Mouse (Mus musculus) heart, adult 9 months (tissue): ENCODE measurements around the gene Prr36.
"Not testable (repeated sequence)": the region's sequence is repeated elsewhere in the genome, so short reads cannot be mapped to it uniquely, and the experiment has no call there.

Source experiments
- DNase-seq, 2 experiments: peaks; one replicate each; pipeline ENCODE4 v3.0.0; 2022; ENCODE audit warnings: low spot score in 2 of 2

Prr36 gene

DNA sequence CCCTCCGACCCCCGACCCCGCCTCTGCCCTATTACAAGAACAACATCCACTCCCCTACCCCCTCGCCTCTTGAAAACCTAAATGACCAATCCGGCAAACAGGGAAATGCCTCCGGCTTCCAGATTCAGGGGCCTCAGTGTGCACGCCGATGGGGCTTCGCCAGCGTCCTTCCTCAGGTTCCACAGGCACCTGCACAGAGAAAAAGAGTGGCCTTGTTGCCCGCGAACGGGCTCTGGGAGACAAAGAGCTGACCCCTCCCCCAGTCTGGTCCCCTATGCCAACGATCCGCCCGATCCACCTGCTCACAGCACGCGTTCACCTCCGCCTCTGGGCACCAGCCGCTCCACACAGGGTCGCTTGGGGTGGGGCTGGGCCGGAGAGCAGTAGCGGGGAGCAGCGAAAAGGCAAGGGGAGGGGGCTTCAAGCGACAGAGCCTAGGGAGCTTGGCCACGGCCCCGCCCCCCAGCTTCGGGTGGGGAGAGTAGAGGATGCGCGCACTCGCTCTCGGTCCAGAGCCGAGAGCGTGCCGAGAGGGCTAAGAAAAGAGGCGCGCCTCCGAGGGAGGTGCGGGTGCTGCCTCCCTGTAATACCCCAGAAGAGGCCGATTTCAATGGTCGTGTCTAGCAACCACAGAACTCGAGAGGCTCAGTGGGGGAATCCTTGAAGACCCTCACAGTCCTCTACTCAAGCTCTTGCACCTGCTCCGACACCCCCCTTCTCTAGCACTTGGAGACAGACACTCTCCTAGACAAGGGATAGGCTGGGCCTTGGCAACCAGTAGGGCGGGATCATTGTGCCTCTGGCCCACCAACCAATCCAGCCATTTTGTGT lies at the start of gene Prr36:
Gene Prr36 (minus strand): TSS at position 669 of the 831 bp plus-strand sequence.
- DNase-seq, result no peak

DNA sequence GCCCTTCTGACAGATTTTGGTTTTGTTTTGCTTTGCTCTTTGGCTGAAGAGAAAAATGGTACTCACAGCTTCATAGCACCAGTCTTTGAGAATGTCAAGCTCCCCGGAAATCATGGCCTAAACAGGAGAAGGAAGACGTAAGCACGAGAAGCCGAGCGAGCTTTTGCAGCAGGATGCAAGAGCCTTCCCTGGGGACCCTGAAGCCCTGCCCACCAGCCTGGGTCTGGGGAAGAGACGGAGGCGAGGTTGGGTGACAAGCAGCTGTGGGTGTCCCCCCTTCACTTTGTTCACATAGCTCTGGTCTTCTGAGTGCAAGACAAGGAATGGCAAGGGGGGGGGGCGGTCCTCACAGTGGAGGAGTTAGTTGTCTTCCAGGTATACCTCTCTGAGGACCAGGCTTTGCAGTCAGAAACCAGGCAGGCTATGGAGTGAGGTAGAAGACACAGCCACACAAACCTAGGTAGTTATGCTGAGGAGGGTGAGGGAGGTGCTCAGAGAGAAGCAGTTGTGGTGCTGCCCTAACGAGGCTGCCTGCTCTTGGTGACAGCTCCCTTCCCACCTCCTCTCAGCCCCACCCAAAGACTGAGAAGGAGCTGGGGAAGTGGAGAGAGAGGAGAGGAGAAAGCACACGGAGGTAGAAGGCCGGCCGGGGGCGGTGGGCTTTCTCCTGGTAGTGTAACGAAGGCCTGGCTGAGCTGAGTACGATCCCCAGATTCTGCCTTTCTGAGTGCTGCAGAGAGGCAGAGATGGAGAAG lies 48.1 kb upstream of the Prr36 start:
- DNase-seq, result no peak

DNA sequence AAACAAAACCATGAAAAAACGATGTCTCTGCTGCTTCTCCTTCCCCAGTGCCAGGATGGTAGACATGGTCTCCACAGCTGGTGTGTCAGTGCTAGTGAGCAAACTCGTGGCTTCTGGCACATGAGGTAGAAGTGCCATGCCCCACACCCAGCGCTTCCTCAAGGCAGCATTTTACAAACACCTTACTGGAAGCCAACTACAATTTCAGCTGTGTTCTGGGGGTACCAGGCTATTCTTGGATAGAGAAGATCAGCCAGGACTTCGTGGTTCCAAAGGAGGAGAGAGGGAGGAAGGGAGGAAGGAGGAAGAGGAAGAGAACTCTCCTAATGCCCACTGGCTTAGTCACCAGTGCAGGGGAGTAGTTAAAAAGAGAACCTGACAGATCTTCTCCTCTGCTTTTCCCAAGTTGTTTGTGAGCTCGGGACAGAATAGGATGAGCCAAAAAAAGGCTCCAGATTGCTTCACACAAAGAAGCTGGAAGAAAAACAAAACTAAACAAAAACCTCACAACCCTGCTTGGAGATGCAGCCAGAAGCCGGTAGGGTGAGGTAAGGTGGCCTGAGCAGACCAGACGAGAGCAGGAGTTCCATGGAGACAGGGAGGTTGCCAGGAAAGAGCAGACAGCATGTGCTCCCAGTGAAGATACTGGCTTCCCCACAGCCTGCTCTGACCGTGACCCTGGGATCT lies 46.0 kb upstream of the Prr36 start:
- DNase-seq, result no peak

DNA sequence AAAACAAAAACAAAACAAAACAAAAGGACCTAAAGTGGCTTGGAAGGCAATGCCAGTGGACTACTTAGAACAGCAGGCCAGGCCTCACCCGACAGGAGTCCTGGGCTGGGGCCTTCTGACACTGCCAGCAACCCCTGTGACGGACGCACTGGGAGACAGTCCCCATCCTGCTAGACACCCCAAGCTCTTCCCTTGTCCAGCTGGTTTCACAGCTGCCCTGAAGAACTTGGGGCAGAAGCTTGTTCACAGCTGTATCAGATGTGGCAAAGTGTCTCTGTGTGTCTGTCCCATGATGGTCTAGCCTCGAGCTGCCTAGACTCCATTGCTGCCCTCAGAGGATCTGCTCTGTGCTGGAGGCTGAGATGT lies 42.5 kb upstream of the Prr36 start:
- no peak for DNase-seq

DNA sequence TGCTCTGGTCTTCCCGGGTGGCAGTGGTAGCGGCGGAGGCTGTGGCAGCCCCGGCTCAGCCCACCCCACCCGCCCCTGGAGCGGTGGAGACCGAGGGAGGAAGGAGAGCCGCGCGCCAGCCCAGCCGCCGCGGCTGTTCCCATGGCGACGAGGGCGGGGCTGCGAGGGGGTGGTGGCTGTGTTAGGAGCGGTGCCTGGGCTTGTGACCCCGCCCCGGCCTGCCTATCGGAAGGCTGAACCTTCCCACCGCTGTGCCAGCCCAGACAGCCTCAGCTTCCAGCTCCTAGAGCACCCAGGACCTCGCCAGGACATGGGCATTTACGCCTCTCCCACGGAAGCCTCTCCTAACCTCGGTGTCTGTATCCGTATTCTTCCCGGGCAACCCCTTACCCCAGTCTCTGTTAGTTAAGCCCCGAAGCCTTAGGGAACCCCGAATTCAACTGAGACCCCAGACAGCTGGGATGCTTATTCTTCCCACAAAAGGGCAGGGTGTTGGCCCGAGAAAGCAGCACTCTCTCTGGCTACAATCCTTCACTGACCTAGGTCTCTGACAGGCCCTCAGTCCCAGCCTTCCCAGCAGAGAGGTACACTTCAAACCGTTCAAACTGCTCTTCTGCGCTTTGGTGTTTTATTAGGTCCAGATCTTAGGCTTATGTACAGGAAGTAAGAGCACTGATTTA lies 42.0 kb upstream of the Prr36 start, which contains the start of gene Ctxn1:
Gene Ctxn1 (minus strand): TSS at position 150 of the 680 bp plus-strand sequence.
- DNase-seq, result peak; percentile 89 to 92

DNA sequence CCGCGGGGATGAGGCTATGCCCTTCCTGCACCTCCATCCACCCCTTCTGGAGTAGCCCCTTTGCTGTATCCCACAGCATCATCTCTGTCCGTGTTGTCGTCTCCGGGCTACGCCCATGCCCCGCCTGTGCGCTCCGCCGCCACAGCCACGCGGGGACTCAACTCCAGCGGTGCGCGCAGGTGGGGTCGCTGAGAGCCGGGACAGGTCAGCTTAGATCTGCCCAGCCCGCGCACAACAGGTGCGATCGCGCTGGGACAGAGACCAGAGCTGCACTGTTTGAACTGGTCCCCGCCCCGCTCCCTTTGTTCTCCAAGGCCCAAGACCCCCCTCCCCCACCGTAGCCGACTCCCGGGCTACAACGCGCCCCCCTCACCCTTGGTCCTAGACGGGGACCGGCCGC lies 41.4 kb upstream of the Prr36 start:
- no peak for DNase-seq

DNA sequence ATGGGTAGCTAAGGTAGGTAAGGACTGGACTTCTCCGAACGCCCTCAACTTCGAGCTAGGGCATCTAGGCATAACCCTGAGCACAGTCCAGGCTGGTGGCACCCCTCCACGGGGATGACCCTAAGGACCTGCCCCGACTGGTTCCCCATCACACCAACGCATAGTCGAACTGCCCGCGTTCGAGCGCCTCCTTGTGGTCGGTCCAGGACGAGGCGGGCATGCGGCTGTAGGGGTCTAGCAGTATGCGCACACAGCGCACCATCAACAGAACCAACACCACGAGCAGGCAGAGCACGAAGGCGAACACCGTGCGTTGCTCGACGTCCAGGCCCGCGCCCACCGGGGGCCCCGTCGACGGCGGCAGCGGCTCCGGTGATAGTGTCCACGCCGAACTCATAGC lies 41.0 kb upstream of the Prr36 start:
- DNase-seq, result peak; percentile 40 to 48

DNA sequence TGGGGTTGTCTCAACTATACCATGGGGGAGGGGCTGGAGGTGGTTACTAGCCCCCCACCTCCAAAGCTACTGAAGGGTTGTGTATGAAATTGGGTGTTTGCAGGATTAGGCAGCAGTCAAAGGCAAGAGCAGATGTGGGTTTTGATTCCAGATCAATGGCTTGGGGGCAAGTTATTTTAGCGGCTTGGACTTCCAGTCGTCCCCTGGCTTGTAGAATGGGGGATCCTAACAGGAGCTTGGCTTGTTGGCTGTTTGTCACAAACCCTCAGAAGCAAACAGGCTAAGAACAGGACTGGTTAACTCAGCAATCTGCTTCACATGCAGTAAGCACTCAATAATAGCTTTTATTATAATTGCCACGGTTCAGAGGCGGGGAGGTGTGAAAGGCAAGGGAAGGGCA lies 40.1 kb upstream of the Prr36 start:
- no peak for DNase-seq

DNA sequence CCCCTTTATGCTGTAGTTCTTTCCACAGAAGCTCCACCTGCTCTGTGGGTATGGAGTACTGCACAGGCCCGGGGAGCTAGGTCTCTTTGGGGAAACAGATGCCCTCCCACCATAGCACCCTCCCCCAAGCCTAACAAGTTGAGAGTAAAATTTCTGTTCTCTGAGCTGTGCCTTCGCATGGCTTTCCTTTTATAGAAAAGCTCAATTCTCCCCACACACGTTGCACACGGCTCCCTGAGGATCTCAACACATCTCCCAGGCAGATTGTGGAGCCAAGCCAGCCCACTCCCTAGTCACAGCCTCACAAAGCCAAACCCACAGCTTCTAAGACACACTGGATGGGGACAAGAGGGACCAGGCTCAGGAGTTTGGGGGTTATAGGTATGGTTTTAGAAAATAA lies 39.7 kb upstream of the Prr36 start:
- no peak for DNase-seq

DNA sequence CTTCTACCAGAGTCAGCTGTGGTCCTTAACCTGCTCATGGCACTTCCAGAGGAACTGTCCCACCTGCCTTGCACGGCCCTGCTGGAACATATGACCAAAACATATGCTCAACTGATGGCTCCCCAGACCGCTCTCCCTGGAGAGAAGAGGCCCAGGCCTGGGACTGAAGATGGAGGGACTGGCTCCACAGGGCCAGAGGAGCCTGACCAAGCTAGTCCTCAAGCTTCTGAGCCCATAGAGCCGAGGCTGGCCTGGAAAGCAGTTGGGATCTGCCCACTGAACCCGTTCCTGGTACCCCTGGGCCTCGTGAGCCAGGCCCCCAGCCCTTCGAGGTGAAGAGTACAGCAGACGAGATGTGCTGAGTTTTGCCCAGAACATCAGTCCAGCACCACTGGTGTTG lies 38.2 kb upstream of the Prr36 start:
- DNase-seq, result not testable (repeated sequence)

DNA sequence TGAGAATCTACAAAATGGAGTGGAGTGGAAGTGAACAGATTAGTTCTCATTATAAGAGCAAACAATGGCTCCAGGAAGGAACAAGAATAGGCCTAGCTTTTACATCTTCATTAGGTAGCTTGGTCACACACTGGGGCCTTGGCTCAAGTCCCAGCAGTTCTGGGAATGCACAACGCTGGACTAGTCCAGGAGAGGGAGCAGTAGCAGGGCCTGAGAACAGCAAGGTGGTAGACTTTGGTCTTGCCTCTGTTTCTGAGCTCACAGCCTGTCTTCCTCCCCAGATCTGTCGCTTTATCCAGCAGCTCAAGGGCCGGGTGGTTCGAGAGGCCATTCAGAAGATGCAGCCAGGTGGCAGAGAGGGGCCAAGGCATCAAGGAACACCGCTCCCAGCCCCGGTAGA lies 36.7 kb upstream of the Prr36 start:
- peak in 1 of 2 experiments; percentile 42 for DNase-seq

DNA sequence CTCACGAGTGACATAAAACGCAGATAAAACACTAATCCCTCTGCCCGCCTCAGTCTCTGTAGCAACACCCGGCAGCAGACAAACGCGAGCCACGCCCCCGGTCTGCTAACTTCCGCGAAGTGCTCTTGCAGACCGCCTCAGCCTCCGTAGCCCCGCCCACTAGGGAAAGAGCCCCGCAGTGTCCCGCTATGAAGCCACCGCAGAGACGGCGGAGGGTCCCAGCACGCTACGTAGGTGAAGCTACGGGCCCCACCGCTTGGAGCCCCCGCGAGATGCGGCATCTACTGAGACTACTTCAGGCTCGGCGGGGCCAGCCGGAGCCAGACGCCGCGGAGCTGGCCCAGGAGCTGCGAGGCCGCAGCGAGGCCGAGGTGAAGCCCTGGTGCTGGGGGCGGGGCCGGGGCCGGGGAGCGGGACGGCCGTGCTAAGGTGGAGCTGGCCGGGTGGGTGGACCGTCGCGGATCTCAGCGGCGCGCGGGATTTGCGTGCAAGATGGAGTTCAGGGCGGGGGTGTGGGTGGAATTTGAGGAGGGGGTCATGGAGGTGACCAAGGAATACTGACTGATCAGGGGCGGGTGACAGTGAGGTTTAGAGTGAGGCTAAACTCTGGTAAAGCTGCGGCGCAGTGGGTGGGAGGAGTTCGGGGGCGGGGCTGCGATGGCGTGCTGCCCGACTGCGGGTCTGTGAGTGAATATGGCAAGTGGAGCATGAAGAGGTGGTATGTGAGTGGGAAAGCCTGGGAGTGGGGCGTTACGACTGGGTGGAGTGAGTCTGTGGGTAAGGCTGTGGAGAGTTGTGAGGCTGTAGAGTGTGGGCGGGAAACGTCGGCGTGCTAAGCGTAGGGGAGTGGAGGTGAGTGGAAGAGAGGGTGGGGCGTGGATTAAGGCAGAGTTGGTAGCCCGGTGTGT lies 35.9 kb upstream of the Prr36 start, which contains the start of gene Snapc2:
Gene Snapc2 (plus strand): TSS at position 147 of the 908 bp plus-strand sequence.
- DNase-seq, result peak; percentile 94 to 96

DNA sequence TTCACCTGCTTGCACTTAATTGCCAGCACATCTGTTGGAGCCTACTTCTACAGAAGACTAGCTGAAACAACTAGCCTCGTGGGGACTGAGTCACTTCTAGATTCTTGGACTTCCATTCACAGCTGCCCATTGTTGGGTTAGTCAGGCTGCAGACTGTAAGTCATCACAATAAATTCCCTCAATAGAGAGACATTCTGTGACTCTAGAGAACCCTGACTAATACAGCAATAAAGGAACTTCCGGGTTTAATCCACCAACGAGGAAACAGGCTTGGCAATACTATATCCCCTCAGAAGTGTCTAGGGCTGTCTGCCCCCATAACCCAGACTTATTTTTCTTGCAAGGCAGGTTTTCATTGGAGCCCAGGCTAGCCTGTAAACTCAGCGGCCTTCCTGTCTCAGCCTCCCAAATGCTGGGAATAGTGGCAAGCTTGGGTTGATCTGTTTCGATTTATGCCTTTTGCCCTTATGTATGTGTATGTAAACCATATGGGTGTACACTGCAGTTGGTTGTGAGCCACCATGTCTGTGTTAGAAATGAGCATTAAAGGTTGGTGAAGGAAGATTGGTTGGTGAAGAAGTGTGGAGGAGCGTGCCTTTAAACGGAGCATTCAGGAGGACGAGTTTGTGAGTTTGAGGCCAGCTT lies 35.0 kb upstream of the Prr36 start:
- DNase-seq, result no peak

DNA sequence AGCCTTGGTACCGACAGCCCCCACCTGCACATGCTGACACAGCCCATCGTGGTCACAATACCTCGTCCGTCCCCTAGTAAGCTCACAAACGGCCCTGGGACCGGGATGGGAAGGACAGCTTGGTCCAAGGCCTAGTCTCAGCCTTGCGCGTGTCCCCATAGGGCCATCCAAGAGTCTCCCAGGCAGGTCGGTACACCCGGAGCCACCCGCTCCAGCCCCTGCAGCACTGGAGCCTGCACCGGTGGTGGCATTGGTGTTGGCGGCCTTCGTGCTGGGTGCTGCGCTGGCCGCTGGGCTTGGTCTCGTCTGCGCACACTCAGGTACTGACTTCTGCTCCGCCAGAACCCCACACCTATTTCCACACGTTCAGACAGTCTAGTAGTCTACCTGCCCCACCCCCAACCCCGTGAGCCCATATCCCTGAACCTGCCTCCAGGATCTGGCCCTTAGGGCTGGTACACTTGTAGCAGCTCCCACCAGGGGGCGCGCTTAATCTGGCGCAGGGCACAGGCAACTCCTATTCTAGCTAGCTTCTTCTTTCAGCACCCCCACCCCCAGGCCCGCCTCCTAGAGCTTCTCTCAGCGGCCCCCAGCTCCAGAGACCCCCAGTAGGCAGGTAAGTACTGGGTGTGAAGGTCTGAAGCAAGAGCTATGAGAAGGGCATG lies 33.2 kb upstream of the Prr36 start:
- DNase-seq, result peak; percentile 52 to 74

DNA sequence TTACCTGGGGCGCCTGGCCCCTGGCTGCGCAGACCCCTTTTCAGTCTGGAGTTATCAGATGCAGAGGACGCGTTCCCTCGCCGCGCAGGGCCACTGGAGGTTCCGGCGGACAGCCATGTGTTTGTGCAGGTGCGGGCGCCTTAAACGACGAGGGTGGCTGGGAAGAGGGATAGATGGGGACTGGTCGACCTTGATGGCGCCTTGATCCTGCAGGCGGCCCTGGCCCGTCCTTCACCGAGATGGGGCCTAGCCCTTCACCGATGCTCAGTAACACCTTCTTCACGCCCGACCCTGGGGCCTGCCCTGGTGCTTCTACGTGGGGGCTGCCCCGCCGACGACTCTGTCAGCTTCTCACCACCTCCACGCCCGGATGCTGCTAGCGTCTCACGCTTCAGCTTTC lies 32.0 kb upstream of the Prr36 start:
- DNase-seq, result no peak

DNA sequence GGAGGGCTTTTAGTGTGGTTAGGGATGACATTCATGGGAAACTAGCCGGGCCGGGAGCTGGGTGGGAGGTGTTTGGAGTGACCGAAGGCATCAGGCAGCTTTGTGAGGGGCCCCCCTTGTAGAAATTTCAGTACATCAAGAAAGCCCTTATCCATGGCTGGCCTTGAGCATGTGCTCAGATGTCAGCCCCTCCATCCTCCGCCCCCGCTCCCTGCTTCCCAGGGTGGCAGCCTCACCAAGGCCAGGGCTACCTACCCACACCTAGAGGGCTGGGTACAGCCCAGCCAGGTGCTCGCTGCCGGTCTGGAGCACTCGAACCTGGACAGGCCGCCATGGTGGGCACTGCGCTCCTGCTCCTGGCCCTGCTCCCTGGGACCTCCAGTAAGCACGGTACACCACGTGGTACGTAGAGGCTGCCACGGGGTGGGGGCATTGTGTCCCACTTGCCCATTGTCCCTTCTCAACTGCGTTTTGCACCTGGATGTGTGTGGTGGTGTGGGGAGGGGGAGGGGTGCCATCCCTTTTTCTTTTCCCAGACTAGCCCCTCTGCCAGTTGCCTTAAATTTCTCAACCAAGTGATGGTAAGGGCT lies 30.8 kb upstream of the Prr36 start, which contains the start of gene Tgfbr3l:
Gene Tgfbr3l (plus strand): TSS at position 264 of the 590 bp plus-strand sequence.
- no peak for DNase-seq

DNA sequence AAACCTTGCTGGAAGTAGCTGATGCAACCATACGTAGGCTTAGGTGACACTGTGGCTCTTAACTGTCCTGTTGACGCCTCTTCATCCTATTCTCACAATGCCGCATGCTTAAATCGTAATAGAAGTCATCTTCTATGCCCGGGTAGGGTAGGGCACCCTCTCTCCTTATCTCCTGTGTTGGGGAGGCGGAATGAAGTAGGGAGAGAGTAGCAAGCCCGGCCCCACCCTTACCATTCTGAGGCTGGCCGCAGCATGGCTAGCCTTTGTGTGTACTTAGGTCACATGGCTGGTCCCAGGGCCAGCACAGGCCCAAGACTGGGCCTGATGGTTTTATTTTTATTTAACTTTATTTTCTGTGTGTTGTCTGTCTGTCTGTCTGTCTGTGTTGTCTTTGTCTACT lies 30.0 kb upstream of the Prr36 start:
- no peak for DNase-seq

DNA sequence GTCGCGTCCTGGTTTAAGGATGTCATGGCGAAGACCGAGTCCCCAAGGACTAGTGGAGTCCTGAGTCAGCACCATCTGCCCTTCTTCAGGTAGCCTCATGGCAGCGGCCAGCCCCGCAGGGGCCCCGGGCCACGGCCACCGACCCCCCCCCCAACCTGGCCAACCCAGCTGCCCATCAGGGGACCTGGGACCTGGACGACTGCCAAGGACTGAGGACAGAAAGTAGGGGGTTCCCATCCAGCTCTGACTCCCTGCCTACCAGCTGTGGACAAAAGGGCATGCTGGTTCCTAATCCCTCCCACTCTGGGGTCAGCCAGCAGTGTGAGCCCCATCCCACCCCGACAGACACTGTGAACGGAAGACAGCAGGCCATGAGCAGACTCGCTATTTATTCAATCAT lies 28.5 kb upstream of the Prr36 start:
- DNase-seq, result no peak

DNA sequence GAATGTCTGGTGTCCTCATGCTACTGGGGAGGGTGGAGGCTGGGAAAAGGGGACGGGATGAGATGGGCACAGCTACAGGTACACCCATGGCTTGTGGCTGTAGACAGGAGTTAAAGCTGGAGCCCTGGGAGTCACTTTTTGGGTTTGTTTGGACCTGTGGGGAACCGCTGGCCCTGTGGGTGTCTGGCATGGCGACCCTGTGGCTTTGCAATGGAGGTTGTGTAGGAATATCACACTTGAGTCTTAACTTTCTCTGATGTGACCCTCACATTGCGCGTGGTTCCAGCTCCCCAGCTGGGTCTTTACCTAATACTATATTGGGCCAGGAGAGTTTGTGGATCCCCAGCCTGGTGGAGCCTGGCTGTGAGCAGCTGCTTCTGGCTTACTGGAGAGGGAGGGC lies 27.8 kb upstream of the Prr36 start:
- no peak for DNase-seq
